Mouse (Mus musculus) neural tube, postnatal 0 days (tissue): Measurements from ENCODE around the gene Esm1. TPM values are rescaled to one million over a fixed set of nuclear protein-coding genes. Genes with fewer than 3 reads are reported as not detected.

Experiments used
- polyA plus RNA-seq: library from polyadenylated mRNA; unstranded; fragments of >200 nt; fragmentation: Nextera tagmentation; extraction: Ambion mirVana; gene quantifications from 2 replicates; pipeline ENCODE4 v1.2.1, GENCODE M21; 2015

The Esm1 gene
- polyA plus RNA-seq, result 0.98 and 1.5 TPM in 2 replicates

GRCm38 (mm10) chr13:113209624-113210023 is at the start of gene Esm1:
TSS of gene Esm1 (plus strand) at chr13:113209659.

GRCm38 (mm10) chr13:113225811-113226210 is 16.4 kb downstream of the Esm1 start, which contains the start of gene Gzmk:
TSS of gene Gzmk (minus strand) at chr13:113225908.

Other genes starting within 250 kb of the Esm1 start
- 0.36 and 0.74 TPM in 2 replicates for gene Ccno, start 221.9 kb upstream of the Esm1 start, polyA plus RNA-seq
- 0.14 and 0.19 TPM in 2 replicates for gene Mcidas, start 215.8 kb upstream of the Esm1 start, polyA plus RNA-seq
- gene Cdc20b, start 174.5 kb upstream of the Esm1 start, polyA plus RNA-seq, result not detected in 2 replicates
- gene Gpx8, start 163.2 kb upstream of the Esm1 start, polyA plus RNA-seq, result 52.8 and 61.3 TPM in 2 replicates
- not detected in 2 replicates for gene Gzma, start 108.7 kb upstream of the Esm1 start, polyA plus RNA-seq
- not detected in 2 replicates for gene Gzmk, start 16.2 kb downstream of the Esm1 start, polyA plus RNA-seq
- gene BC067074, start 83.5 kb downstream of the Esm1 start, polyA plus RNA-seq, result 0.53 and 0.62 TPM in 2 replicates